8 mouse cellular contexts compared by ENCODE assay signal in the genomic region with DNA sequence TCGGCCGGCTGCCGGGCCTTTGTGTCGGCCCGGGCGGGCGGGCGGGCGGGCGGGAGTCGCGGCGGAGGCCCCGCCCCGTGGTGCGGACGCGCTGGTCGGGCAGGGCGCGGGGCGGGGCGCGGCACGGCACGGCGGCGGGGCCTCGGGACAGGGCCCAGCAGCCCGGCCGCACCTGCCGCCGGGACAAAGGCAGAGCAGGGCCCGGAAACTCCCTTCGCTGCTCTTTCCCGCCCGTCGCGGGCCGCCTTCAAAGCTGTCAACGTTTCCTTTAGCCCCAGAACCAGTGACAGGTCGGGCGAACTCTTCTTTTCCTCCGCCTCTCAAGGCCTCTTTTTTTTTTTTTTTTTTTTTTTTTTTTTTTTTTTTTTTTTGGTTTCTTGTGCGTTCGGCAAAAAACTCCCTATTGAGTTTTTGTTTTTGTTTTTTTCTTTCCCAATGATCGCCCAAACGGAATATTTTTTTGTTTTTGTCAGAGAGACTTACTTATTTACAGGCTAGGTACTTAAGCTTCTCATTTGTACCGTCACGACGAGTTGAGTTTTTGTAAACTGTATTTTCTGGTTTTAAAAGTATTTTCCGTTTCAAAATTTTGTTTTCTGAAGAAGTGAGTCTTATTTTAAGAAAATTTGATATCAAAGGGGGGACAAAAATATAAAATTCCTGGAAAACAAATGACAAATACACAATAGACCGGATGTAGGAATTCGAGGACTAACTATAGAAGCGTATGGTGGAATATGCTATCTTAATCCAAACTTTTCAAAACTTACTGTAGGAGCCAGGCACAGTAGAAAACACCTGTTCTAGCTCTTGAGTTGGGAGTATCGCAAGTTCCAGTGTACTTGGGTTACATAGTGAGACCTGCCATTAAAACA. TPM values are rescaled to one million over a fixed set of nuclear protein-coding genes. Genes with fewer than 3 reads are reported as not detected.
DNase-seq lines count a peak whose midpoint lies in the region; ATAC-seq lines count a peak whose summit lies in the region.

No protein-coding gene starts in this region.

- H3K9ac ChIP-seq in forebrain, embryonic 15.5 days (replicated peaks), result peak overlapping the region; percentile 86
- peak overlapping the region; percentile 94 for H3K9ac ChIP-seq in hindbrain, embryonic 14.5 days
- peak overlapping the region; percentile 97 for H3K9ac ChIP-seq in limb, embryonic 11.5 days (ENCODE audit: low read length)

- H3K27ac ChIP-seq in forebrain, embryonic 15.5 days (replicated peaks), result peak overlapping the region; percentile 99
- peak overlapping the region; percentile 99 for H3K27ac ChIP-seq in hindbrain, embryonic 14.5 days
- H3K27ac ChIP-seq in limb, embryonic 11.5 days (replicated peaks; ENCODE audit: low read depth, low read length), result peak overlapping the region; percentile 97
- peak overlapping the region; percentile 99 for H3K27ac ChIP-seq in midbrain, embryonic 10.5 days (replicated peaks)

- peaks cover 46% of the 10 kb centered on the region for H3K36me3 ChIP-seq in forebrain, embryonic 15.5 days
- peaks cover 53% of the 10 kb centered on the region for H3K36me3 ChIP-seq in hindbrain, embryonic 14.5 days (replicated peaks; ENCODE audit: control insufficient read depth, insufficient read depth)
- peaks cover 15% of the 10 kb centered on the region for H3K36me3 ChIP-seq in limb, embryonic 11.5 days (ENCODE audit: control insufficient read depth, insufficient read depth, low read length)
- peaks cover 66% of the 10 kb centered on the region for H3K36me3 ChIP-seq in midbrain, embryonic 10.5 days

- no peaks in the 10 kb centered on the region for H3K9me3 ChIP-seq in forebrain, embryonic 15.5 days
- H3K9me3 ChIP-seq in hindbrain, embryonic 14.5 days (ENCODE audit: control insufficient read depth, low read length), result no peaks in the 10 kb centered on the region
- H3K9me3 ChIP-seq in limb, embryonic 11.5 days (ENCODE audit: control insufficient read depth, low read length), result no peaks in the 10 kb centered on the region
- H3K9me3 ChIP-seq in midbrain, embryonic 10.5 days (replicated peaks), result no peaks in the 10 kb centered on the region

- H3K4me3 ChIP-seq in forebrain, embryonic 15.5 days, result peak overlapping the region; percentile 63
- H3K4me3 ChIP-seq in hindbrain, embryonic 14.5 days (replicated peaks; ENCODE audit: low read length), result peak overlapping the region; percentile 62
- peak overlapping the region; percentile 64 for H3K4me3 ChIP-seq in limb, embryonic 11.5 days (ENCODE audit: low read depth, low read length)
- peak overlapping the region; percentile 79 for H3K4me3 ChIP-seq in midbrain, embryonic 10.5 days

- ATAC-seq in forebrain, embryonic 15.5 days (replicated peaks), result peak; percentile 94
- peak; percentile 95 for ATAC-seq in hindbrain, embryonic 14.5 days (ENCODE audit: low FRiP score)
- ATAC-seq in limb, embryonic 11.5 days (ENCODE audit: insufficient number of reproducible peaks, low FRiP score, low TSS enrichment, low read depth), result peak; percentile 89

- peaks cover 45% of the 10 kb centered on the region for H3K4me1 ChIP-seq in forebrain, embryonic 15.5 days
- H3K4me1 ChIP-seq in hindbrain, embryonic 14.5 days (replicated peaks; ENCODE audit: control insufficient read depth, insufficient read depth, low read length), result peaks cover 24% of the 10 kb centered on the region
- H3K4me1 ChIP-seq in limb, embryonic 11.5 days (ENCODE audit: control insufficient read depth, insufficient read depth, low read length), result peaks cover 9% of the 10 kb centered on the region
- peaks cover 28% of the 10 kb centered on the region for H3K4me1 ChIP-seq in midbrain, embryonic 10.5 days

- H3K4me2 ChIP-seq in forebrain, embryonic 15.5 days (replicated peaks), result peak overlapping the region; percentile 50
- H3K4me2 ChIP-seq in hindbrain, embryonic 14.5 days (replicated peaks), result peak overlapping the region; percentile 95
- H3K4me2 ChIP-seq in limb, embryonic 11.5 days (ENCODE audit: low read depth, severe bottlenecking), result peak overlapping the region; percentile 49

- DNase-seq in cerebellum, adult 18-20 months, result peak; percentile 75 to 87
- DNase-seq in cerebellum, adult 11 months, result no peak
- DNase-seq in adrenal gland, postnatal 36 days, result peak; percentile 83 to 93
- peak; percentile 62 for DNase-seq in hindbrain, embryonic 14.5 days (ENCODE audit: low spot score)
- peak; percentile 84 for DNase-seq in limb, embryonic 11.5 days (ENCODE audit: low spot score)
- peak; percentile 85 for DNase-seq in midbrain, embryonic 10.5 days (ENCODE audit: low spot score)
- peak; percentile 88 to 89 for DNase-seq in spleen, postnatal 36 days (ENCODE audit: low spot score in 2 of 2)

- no peaks in the 10 kb centered on the region for H3K27me3 ChIP-seq in forebrain, embryonic 15.5 days
- no peaks in the 10 kb centered on the region for H3K27me3 ChIP-seq in hindbrain, embryonic 14.5 days (ENCODE audit: control insufficient read depth, insufficient read depth, low read length)
- H3K27me3 ChIP-seq in limb, embryonic 11.5 days (ENCODE audit: control insufficient read depth, insufficient read depth, low read length), result no peaks in the 10 kb centered on the region
- no peaks in the 10 kb centered on the region for H3K27me3 ChIP-seq in midbrain, embryonic 10.5 days (ENCODE audit: low read depth, poor library complexity, severe bottlenecking)

- WGBS in forebrain, embryonic 15.5 days, result 4% methylated on average over 31 of the region's 56 CpGs
- WGBS in hindbrain, embryonic 14.5 days, result 10% methylated on average over 25 of the region's 56 CpGs
- WGBS in limb, embryonic 11.5 days, result 8% methylated on average over 36 of the region's 56 CpGs
- 11% methylated on average over 29 of the region's 56 CpGs for WGBS in midbrain, embryonic 10.5 days

RNA-seq across cellular contexts. Expression of a gene that starts 0.6 kb away (rescaled TPM):
- total RNA-seq in adrenal gland, postnatal 36 days (2021), result 100 to 1,000 TPM in 1 of 2 experiments, 10 to 100 TPM in 1; 70.5 to 126 TPM
- 60.2 and 62.4 TPM in 2 replicates for polyA plus RNA-seq in forebrain, embryonic 15.5 days (2015; fragmentation: Nextera tagmentation; extraction: Ambion mirVana)
- 43.2 and 44.6 TPM in 2 replicates for polyA plus RNA-seq in hindbrain, embryonic 14.5 days (2014; fragmentation: Nextera tagmentation; extraction: Ambion mirVana)
- polyA plus RNA-seq in limb, embryonic 11.5 days (2014; fragmentation: Nextera tagmentation; extraction: Ambion mirVana), result 126 and 129 TPM in 2 replicates
- polyA plus RNA-seq in midbrain, embryonic 10.5 days (2016; fragmentation: Nextera tagmentation; extraction: Ambion mirVana), result 94.0 and 121 TPM in 2 replicates

RNA-seq across cellular contexts. Expression of a gene that starts 0.6 kb away (rescaled TPM):
- 10 to 100 TPM; 56.9 to 57.6 TPM for total RNA-seq in adrenal gland, postnatal 36 days (2021)
- polyA plus RNA-seq in forebrain, embryonic 15.5 days (2015; fragmentation: Nextera tagmentation; extraction: Ambion mirVana), result 165 and 166 TPM in 2 replicates
- polyA plus RNA-seq in hindbrain, embryonic 14.5 days (2014; fragmentation: Nextera tagmentation; extraction: Ambion mirVana), result 98.2 and 105 TPM in 2 replicates
- 135 and 136 TPM in 2 replicates for polyA plus RNA-seq in limb, embryonic 11.5 days (2014; fragmentation: Nextera tagmentation; extraction: Ambion mirVana)
- polyA plus RNA-seq in midbrain, embryonic 10.5 days (2016; fragmentation: Nextera tagmentation; extraction: Ambion mirVana), result 158 and 170 TPM in 2 replicates

RNA-seq across cellular contexts. Expression of a gene that starts 18.1 kb away (rescaled TPM):
- 100 to 1,000 TPM; 240 to 257 TPM for total RNA-seq in adrenal gland, postnatal 36 days (2021)
- 284 and 296 TPM in 2 replicates for polyA plus RNA-seq in forebrain, embryonic 15.5 days (2015; fragmentation: Nextera tagmentation; extraction: Ambion mirVana)
- polyA plus RNA-seq in hindbrain, embryonic 14.5 days (2014; fragmentation: Nextera tagmentation; extraction: Ambion mirVana), result 315 and 357 TPM in 2 replicates
- polyA plus RNA-seq in limb, embryonic 11.5 days (2014; fragmentation: Nextera tagmentation; extraction: Ambion mirVana), result 277 and 305 TPM in 2 replicates
- polyA plus RNA-seq in midbrain, embryonic 10.5 days (2016; fragmentation: Nextera tagmentation; extraction: Ambion mirVana), result 274 and 277 TPM in 2 replicates

RNA-seq across cellular contexts. Expression of a gene that starts 18.4 kb away (rescaled TPM):
- 10 to 100 TPM; 45.8 to 49.2 TPM for total RNA-seq in adrenal gland, postnatal 36 days (2021)
- 50.5 and 53.3 TPM in 2 replicates for polyA plus RNA-seq in forebrain, embryonic 15.5 days (2015; fragmentation: Nextera tagmentation; extraction: Ambion mirVana)
- polyA plus RNA-seq in hindbrain, embryonic 14.5 days (2014; fragmentation: Nextera tagmentation; extraction: Ambion mirVana), result 59.5 and 64.4 TPM in 2 replicates
- polyA plus RNA-seq in limb, embryonic 11.5 days (2014; fragmentation: Nextera tagmentation; extraction: Ambion mirVana), result 42.4 and 47.8 TPM in 2 replicates
- 52.4 and 53.8 TPM in 2 replicates for polyA plus RNA-seq in midbrain, embryonic 10.5 days (2016; fragmentation: Nextera tagmentation; extraction: Ambion mirVana)
